Mouse (Mus musculus): ENCODE results near the gene Gpat3. TPM values are rescaled to one million over a fixed set of nuclear protein-coding genes. Genes with fewer than 3 reads are reported as not detected.

The Gpat3 gene
- polyA plus RNA-seq, 1 experiment: 4.7 TPM

GRCm38 (mm10) chr5:100908901-100909300 lies 63.4 kb downstream of the Gpat3 start:
- TF ChIP-seq POLR2AphosphoS2 (IDR thresholded peaks at IDR 0.05; ENCODE audit: insufficient read length, low read depth) (no peak), MYOG (IDR thresholded peaks at IDR 0.05; ENCODE audit: control insufficient read depth in 1 of 3, insufficient read depth in 1 of 3, insufficient read length in 2 of 3, low read depth in 2 of 3) (no peak), TCF12 (IDR thresholded peaks at IDR 0.05; ENCODE audit: insufficient read depth, poor library complexity, severe bottlenecking) (no peak), POLR2A (IDR thresholded peaks at IDR 0.05; ENCODE audit: insufficient read length, low read depth) (no peak), TCF3 (IDR thresholded peaks at IDR 0.05; ENCODE audit: insufficient read length, low read depth) (no peak), MAX (IDR thresholded peaks at IDR 0.05; ENCODE audit: low read depth) (no peak), CEBPB (IDR thresholded peaks at IDR 0.05; ENCODE audit: insufficient read depth, poor library complexity, severe bottlenecking) (no peak), REST (IDR thresholded peaks at IDR 0.05; ENCODE audit: insufficient read depth, insufficient read length) (no peak), MYOD1 (IDR thresholded peaks at IDR 0.05; ENCODE audit: control insufficient read depth in 1 of 3, insufficient read length in 2 of 3, low read depth in 2 of 3) (no peak), USF1 (IDR thresholded peaks at IDR 0.05; ENCODE audit: low read depth) (no peak), E2F4 (IDR thresholded peaks at IDR 0.05; ENCODE audit: insufficient read depth) (no peak), SRF (IDR thresholded peaks at IDR 0.05; ENCODE audit: control insufficient read depth, insufficient read length, low read depth) (no peak)
- Histone ChIP-seq H3K4me2 (ENCODE audit: low read depth) (no peak overlapping the region), H3K79me2 (ENCODE audit: control insufficient read depth, insufficient read depth) (no peaks in the 10 kb centered on the region), H3K36me3 (ENCODE audit: control insufficient read depth, insufficient read depth) (no peaks in the 10 kb centered on the region), H3K27me3 (ENCODE audit: control insufficient read depth, insufficient read depth, insufficient read length) (no peaks in the 10 kb centered on the region), H3K4me3 (no peak overlapping the region), H3ac (ENCODE audit: control insufficient read depth, insufficient read length) (no peak overlapping the region)

GRCm38 (mm10) chr5:100909691-100910090 lies 64.2 kb downstream of the Gpat3 start:
- Histone ChIP-seq H3K27me3 (ENCODE audit: control insufficient read depth, insufficient read depth, insufficient read length) (no peaks in the 10 kb centered on the region), H3K79me2 (ENCODE audit: control insufficient read depth, insufficient read depth) (no peaks in the 10 kb centered on the region), H3K36me3 (ENCODE audit: control insufficient read depth, insufficient read depth) (no peaks in the 10 kb centered on the region), H3ac (ENCODE audit: control insufficient read depth, insufficient read length) (no peak overlapping the region), H3K4me2 (ENCODE audit: low read depth) (no peak overlapping the region), H3K4me3 (no peak overlapping the region)
- no peak for TF ChIP-seq MAX (IDR thresholded peaks at IDR 0.05; ENCODE audit: low read depth)
- TF ChIP-seq CEBPB (IDR thresholded peaks at IDR 0.05; ENCODE audit: insufficient read depth, poor library complexity, severe bottlenecking): no peak
- no peak for TF ChIP-seq USF1 (IDR thresholded peaks at IDR 0.05; ENCODE audit: low read depth)
- TF ChIP-seq POLR2AphosphoS2 (IDR thresholded peaks at IDR 0.05; ENCODE audit: insufficient read length, low read depth): no peak
- TF ChIP-seq MYOG (IDR thresholded peaks at IDR 0.05; ENCODE audit: control insufficient read depth in 1 of 3, insufficient read depth in 1 of 3, insufficient read length in 2 of 3, low read depth in 2 of 3): no peak
- TF ChIP-seq MYOD1 (IDR thresholded peaks at IDR 0.05; ENCODE audit: control insufficient read depth in 1 of 3, insufficient read length in 2 of 3, low read depth in 2 of 3): no peak
- TF ChIP-seq TCF3 (IDR thresholded peaks at IDR 0.05; ENCODE audit: insufficient read length, low read depth): no peak
- no peak for TF ChIP-seq SRF (IDR thresholded peaks at IDR 0.05; ENCODE audit: control insufficient read depth, insufficient read length, low read depth)
- TF ChIP-seq POLR2A (IDR thresholded peaks at IDR 0.05; ENCODE audit: insufficient read length, low read depth): no peak
- no peak for TF ChIP-seq E2F4 (IDR thresholded peaks at IDR 0.05; ENCODE audit: insufficient read depth)
- no peak for TF ChIP-seq REST (IDR thresholded peaks at IDR 0.05; ENCODE audit: insufficient read depth, insufficient read length)
- no peak for TF ChIP-seq TCF12 (IDR thresholded peaks at IDR 0.05; ENCODE audit: insufficient read depth, poor library complexity, severe bottlenecking)

- Histone ChIP-seq H3ac (ENCODE audit: control insufficient read depth, insufficient read length) (no peak overlapping the region), H3K27me3 (ENCODE audit: control insufficient read depth, insufficient read depth, insufficient read length) (no peaks in the 10 kb centered on the region), H3K4me2 (ENCODE audit: low read depth) (no peak overlapping the region), H3K36me3 (ENCODE audit: control insufficient read depth, insufficient read depth) (no peaks in the 10 kb centered on the region), H3K4me3 (no peak overlapping the region), H3K79me2 (ENCODE audit: control insufficient read depth, insufficient read depth) (no peaks in the 10 kb centered on the region)
- TF ChIP-seq POLR2AphosphoS2 (IDR thresholded peaks at IDR 0.05; ENCODE audit: insufficient read length, low read depth): no peak
- no peak for TF ChIP-seq USF1 (IDR thresholded peaks at IDR 0.05; ENCODE audit: low read depth)
- TF ChIP-seq MAX (IDR thresholded peaks at IDR 0.05; ENCODE audit: low read depth): no peak
- TF ChIP-seq MYOD1 (IDR thresholded peaks at IDR 0.05; ENCODE audit: control insufficient read depth in 1 of 3, insufficient read length in 2 of 3, low read depth in 2 of 3): no peak
- TF ChIP-seq MYOG (IDR thresholded peaks at IDR 0.05; ENCODE audit: control insufficient read depth in 1 of 3, insufficient read depth in 1 of 3, insufficient read length in 2 of 3, low read depth in 2 of 3): no peak
- no peak for TF ChIP-seq TCF3 (IDR thresholded peaks at IDR 0.05; ENCODE audit: insufficient read length, low read depth)
- no peak for TF ChIP-seq TCF12 (IDR thresholded peaks at IDR 0.05; ENCODE audit: insufficient read depth, poor library complexity, severe bottlenecking)
- TF ChIP-seq POLR2A (IDR thresholded peaks at IDR 0.05; ENCODE audit: insufficient read length, low read depth): no peak
- TF ChIP-seq E2F4 (IDR thresholded peaks at IDR 0.05; ENCODE audit: insufficient read depth): no peak
Measured at GRCm38 (mm10) chr5:100911502-100912097, 66.1 kb downstream of the Gpat3 start.

GRCm38 (mm10) chr5:100912366-100912765 lies 66.9 kb downstream of the Gpat3 start:
- Histone ChIP-seq H3K4me2 (ENCODE audit: low read depth) (no peak overlapping the region), H3K79me2 (ENCODE audit: control insufficient read depth, insufficient read depth) (no peaks in the 10 kb centered on the region), H3K4me3 (no peak overlapping the region), H3K27me3 (ENCODE audit: control insufficient read depth, insufficient read depth, insufficient read length) (no peaks in the 10 kb centered on the region), H3ac (ENCODE audit: control insufficient read depth, insufficient read length) (no peak overlapping the region), H3K36me3 (ENCODE audit: control insufficient read depth, insufficient read depth) (no peaks in the 10 kb centered on the region)
- TF ChIP-seq POLR2AphosphoS2 (IDR thresholded peaks at IDR 0.05; ENCODE audit: insufficient read length, low read depth): no peak
- TF ChIP-seq USF1 (IDR thresholded peaks at IDR 0.05; ENCODE audit: low read depth): no peak
- no peak for TF ChIP-seq SRF (IDR thresholded peaks at IDR 0.05; ENCODE audit: control insufficient read depth, insufficient read length, low read depth)
- no peak for TF ChIP-seq REST (IDR thresholded peaks at IDR 0.05; ENCODE audit: insufficient read depth, insufficient read length)
- TF ChIP-seq TCF3 (IDR thresholded peaks at IDR 0.05; ENCODE audit: insufficient read length, low read depth): no peak
- TF ChIP-seq CEBPB (IDR thresholded peaks at IDR 0.05; ENCODE audit: insufficient read depth, poor library complexity, severe bottlenecking): no peak
- TF ChIP-seq MYOD1 (IDR thresholded peaks at IDR 0.05; ENCODE audit: control insufficient read depth in 1 of 3, insufficient read length in 2 of 3, low read depth in 2 of 3): no peak
- no peak for TF ChIP-seq MAX (IDR thresholded peaks at IDR 0.05; ENCODE audit: low read depth)
- TF ChIP-seq E2F4 (IDR thresholded peaks at IDR 0.05; ENCODE audit: insufficient read depth): no peak
- no peak for TF ChIP-seq TCF12 (IDR thresholded peaks at IDR 0.05; ENCODE audit: insufficient read depth, poor library complexity, severe bottlenecking)
- TF ChIP-seq POLR2A (IDR thresholded peaks at IDR 0.05; ENCODE audit: insufficient read length, low read depth): no peak
- TF ChIP-seq MYOG (IDR thresholded peaks at IDR 0.05; ENCODE audit: control insufficient read depth in 1 of 3, insufficient read depth in 1 of 3, insufficient read length in 2 of 3, low read depth in 2 of 3): no peak

Measured in myocyte (in vitro differentiated cells).